8 mouse cellular contexts compared by ENCODE assay signal in the genomic region with DNA sequence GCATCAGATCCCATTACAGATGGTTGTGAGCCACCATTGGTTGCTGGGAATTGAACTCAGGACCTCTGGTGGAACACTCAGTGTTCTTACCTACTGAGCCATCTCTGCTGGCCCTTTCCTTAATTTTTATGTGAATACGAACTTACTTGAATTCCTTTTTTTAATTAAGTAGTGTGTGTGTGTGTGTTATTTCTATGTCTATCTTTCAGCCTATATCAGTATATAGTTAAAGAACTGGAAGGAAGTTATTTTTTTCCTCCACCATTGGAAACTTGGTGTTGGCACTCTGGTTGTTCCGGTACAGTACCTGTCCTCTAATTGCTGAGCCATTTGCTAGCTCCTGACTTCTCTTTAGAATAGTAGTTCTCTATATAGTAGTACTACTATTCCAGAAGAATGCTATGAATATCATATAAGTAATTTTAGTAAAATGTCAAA. TPM values are rescaled to one million over a fixed set of nuclear protein-coding genes. Genes with fewer than 3 reads are reported as not detected.
DNase-seq lines count a peak whose midpoint lies in the region; ATAC-seq lines count a peak whose summit lies in the region.

No protein-coding gene starts in this region.

- no peaks in the 10 kb centered on the region for H3K36me3 ChIP-seq in kidney, embryonic 15.5 days
- H3K36me3 ChIP-seq in hindbrain, embryonic 11.5 days (ENCODE audit: control insufficient read depth, insufficient read depth, low read length) = no peaks in the 10 kb centered on the region

- no peaks in the 10 kb centered on the region for H3K9me3 ChIP-seq in kidney, embryonic 15.5 days (replicated peaks)
- H3K9me3 ChIP-seq in hindbrain, embryonic 11.5 days (ENCODE audit: control insufficient read depth, low read length) = no peaks in the 10 kb centered on the region

- H3K4me1 ChIP-seq in kidney, embryonic 15.5 days = peaks cover 17% of the 10 kb centered on the region; the same call in 1 of the 2 replicates
- H3K4me1 ChIP-seq in hindbrain, embryonic 11.5 days (replicated peaks; ENCODE audit: control insufficient read depth, insufficient read depth, low read length) = no peaks in the 10 kb centered on the region

- H3K27ac ChIP-seq in kidney, embryonic 15.5 days = peak overlapping the region; percentile 77
- no peak overlapping the region for H3K27ac ChIP-seq in hindbrain, embryonic 11.5 days (ENCODE audit: low read depth, low read length)

- DNase-seq in kidney, postnatal 4 days = no peak
- peak; percentile 33 for DNase-seq in c-Kit-positive CD71-negative TER-119-negative erythroid progenitor cells, embryonic 14.5 days (ENCODE audit: low read depth)
- no peak for DNase-seq in hindbrain, embryonic 11.5 days (ENCODE audit: low spot score)
- DNase-seq in mesoderm, embryonic 11.5 days (ENCODE audit: low read depth, low spot score) = peak; percentile 29
- no peak for DNase-seq in left cerebral cortex, adult 9 months (ENCODE audit: low spot score in 2 of 2)
- no peak for DNase-seq in adrenal gland, postnatal 10 days

- peak overlapping the region; percentile 28 for H3K9ac ChIP-seq in kidney, embryonic 15.5 days
- no peak overlapping the region for H3K9ac ChIP-seq in hindbrain, embryonic 11.5 days (ENCODE audit: low read depth, low read length)

- peak overlapping the region; percentile 54 for H3K4me3 ChIP-seq in kidney, embryonic 15.5 days (replicated peaks)
- H3K4me3 ChIP-seq in hindbrain, embryonic 11.5 days (ENCODE audit: low read depth, low read length) = peak overlapping the region; percentile 45

- 12% methylated on average over 2 of the region's 2 CpGs for WGBS in kidney, embryonic 15.5 days
- 14% methylated on average over 2 of the region's 2 CpGs for WGBS in hindbrain, embryonic 11.5 days

- H3K4me2 ChIP-seq in kidney, embryonic 15.5 days = peak overlapping the region; percentile 55
- H3K4me2 ChIP-seq in hindbrain, embryonic 11.5 days (replicated peaks; ENCODE audit: low read depth, low read length) = peak overlapping the region; percentile 32; the same call in 1 of the 2 replicates

- H3K27me3 ChIP-seq in kidney, embryonic 15.5 days = no peaks in the 10 kb centered on the region
- H3K27me3 ChIP-seq in hindbrain, embryonic 11.5 days (ENCODE audit: control insufficient read depth, insufficient read depth, low read length) = no peaks in the 10 kb centered on the region

- 0 out of 2 replicates have a peak, but pooled peaks have one; percentile 18 for ATAC-seq in kidney, embryonic 15.5 days (replicated peaks; ENCODE audit: low FRiP score)
- peak; percentile 41; the same call in 1 of the 2 replicates for ATAC-seq in hindbrain, embryonic 11.5 days (ENCODE audit: low FRiP score)
- ATAC-seq in granulocyte monocyte progenitor cell, adult 5-6 weeks (replicated peaks; ENCODE audit: poor library complexity, severe bottlenecking) = no peak

RNA-seq across cellular contexts. Expression of a gene that starts 32.6 kb away (rescaled TPM):
- polyA plus RNA-seq in kidney, embryonic 15.5 days (2015; fragmentation: Nextera tagmentation; extraction: Ambion mirVana) = 353 TPM in 2 replicates
- polyA plus RNA-seq in hindbrain, embryonic 11.5 days (2014; fragmentation: Nextera tagmentation; extraction: Ambion mirVana) = 282 and 285 TPM in 2 replicates
- 157 and 161 TPM in 2 replicates for total RNA-seq in granulocyte monocyte progenitor cell, adult 5-6 weeks (2014; fragmentation: Nextera tagmentation)
- 534 and 557 TPM in 2 replicates for total RNA-seq in granulocyte monocyte progenitor cell, adult 5-6 weeks (2017)
- 10 to 100 TPM; 84.9 to 93.6 TPM for total RNA-seq in adrenal gland, postnatal 10 days (2021)

RNA-seq across cellular contexts. Expression of a gene that starts 50.1 kb away (rescaled TPM):
- 3.7 and 4.1 TPM in 2 replicates for polyA plus RNA-seq in kidney, embryonic 15.5 days (2015; fragmentation: Nextera tagmentation; extraction: Ambion mirVana)
- 6.6 and 6.9 TPM in 2 replicates for polyA plus RNA-seq in hindbrain, embryonic 11.5 days (2014; fragmentation: Nextera tagmentation; extraction: Ambion mirVana)
- total RNA-seq in granulocyte monocyte progenitor cell, adult 5-6 weeks (2014; fragmentation: Nextera tagmentation) = 0.13 and 11.2 TPM in 2 replicates
- total RNA-seq in granulocyte monocyte progenitor cell, adult 5-6 weeks (2017) = 2.0 and 5.1 TPM in 2 replicates
- 1 to 10 TPM in 1 of 2 experiments, under 1 TPM in 1; 0.66 to 2.0 TPM for total RNA-seq in adrenal gland, postnatal 10 days (2021)

RNA-seq across cellular contexts. Expression of a gene that starts 54.9 kb away (rescaled TPM):
- polyA plus RNA-seq in kidney, embryonic 15.5 days (2015; fragmentation: Nextera tagmentation; extraction: Ambion mirVana) = 9.5 and 10.1 TPM in 2 replicates
- 9.1 and 13.8 TPM in 2 replicates for polyA plus RNA-seq in hindbrain, embryonic 11.5 days (2014; fragmentation: Nextera tagmentation; extraction: Ambion mirVana)
- total RNA-seq in granulocyte monocyte progenitor cell, adult 5-6 weeks (2014; fragmentation: Nextera tagmentation) = 27.9 TPM in 2 replicates
- total RNA-seq in granulocyte monocyte progenitor cell, adult 5-6 weeks (2017) = 16.0 and 16.8 TPM in 2 replicates
- total RNA-seq in adrenal gland, postnatal 10 days (2021) = 10 to 100 TPM in 1 of 2 experiments, 1 to 10 TPM in 1; 6.7 to 11.8 TPM

Comparison
In these comparisons a context has a peak if more than half of its experiments do, and no peak if none do; other contexts are left out.
1. DNase-seq: peak in c-Kit-positive CD71-negative TER-119-negative erythroid progenitor cells, embryonic 14.5 days (single experiment) and mesoderm, embryonic 11.5 days (single experiment); none in kidney, postnatal 4 days (0 of 2), hindbrain, embryonic 11.5 days (single experiment), left cerebral cortex, adult 9 months (0 of 2) and adrenal gland, postnatal 10 days (single experiment).